Mouse (Mus musculus) myocyte (in vitro differentiated cells): Measurements from ENCODE around the gene Svs3a. TPM values are rescaled to one million over a fixed set of nuclear protein-coding genes. Genes with fewer than 3 reads are reported as not detected.
"Not testable (repeated sequence)": the region's sequence is repeated elsewhere in the genome, so short reads cannot be mapped to it uniquely, and the experiment has no call there.

Experiments
- H3K27me3 ChIP-seq: one replicate; pipeline ENCODE4 v1.6.1; 2011; ENCODE audit not compliant: control insufficient read depth, insufficient read depth, insufficient read length
- H3K36me3 ChIP-seq: one replicate; pipeline ENCODE4 v1.6.1; 2011; ENCODE audit not compliant: control insufficient read depth, insufficient read depth
- H3K4me2 ChIP-seq: one replicate; pipeline ENCODE4 v1.6.1; 2011; ENCODE audit warnings: low read depth, control low read depth
- H3K4me3 ChIP-seq: one replicate; pipeline ENCODE4 v1.5.1; 2011; ENCODE audit warnings: mild to moderate bottlenecking, control low read depth, moderate library complexity
- H3K79me2 ChIP-seq: one replicate; pipeline ENCODE4 v1.6.1; 2011; ENCODE audit not compliant: control insufficient read depth, insufficient read depth
- H3ac ChIP-seq: one replicate; pipeline ENCODE4 v1.6.1; 2011; ENCODE audit not compliant: control insufficient read depth, insufficient read length
- CEBPB ChIP-seq: IDR thresholded peaks from 2 replicates; pipeline ENCODE4 v1.6.1; 2011; ENCODE audit warnings: mild to moderate bottlenecking, moderate library complexity; ENCODE audit not compliant: poor library complexity, insufficient read depth, severe bottlenecking
- E2F4 ChIP-seq: IDR thresholded peaks from one replicate; pipeline ENCODE4 v1.6.1; 2011; ENCODE audit warnings: mild to moderate bottlenecking, control low read depth, moderate library complexity; ENCODE audit not compliant: insufficient read depth
- MAX ChIP-seq: IDR thresholded peaks from one replicate; pipeline ENCODE4 v1.6.1; 2011; ENCODE audit warnings: low read depth, mild to moderate bottlenecking, control low read depth
- MYOD1 ChIP-seq, 3 experiments: IDR thresholded peaks; one replicate each; pipeline ENCODE4 v1.6.1; 2011; ENCODE audit warnings: control low read depth in 2 of 3, low read depth in 2 of 3, mild to moderate bottlenecking in 2 of 3, moderate library complexity in 1 of 3; ENCODE audit not compliant: insufficient read length in 2 of 3, control insufficient read depth in 1 of 3
- MYOG ChIP-seq, 3 experiments: IDR thresholded peaks; one replicate each; pipeline ENCODE4 v1.6.1; 2011; ENCODE audit warnings: control low read depth in 2 of 3, low read depth in 2 of 3, mild to moderate bottlenecking in 2 of 3; ENCODE audit not compliant: insufficient read length in 2 of 3, control insufficient read depth in 1 of 3, insufficient read depth in 1 of 3
- POLR2A ChIP-seq: IDR thresholded peaks from one replicate; pipeline ENCODE4 v1.6.1; 2011; ENCODE audit warnings: low read depth, mild to moderate bottlenecking, control low read depth, moderate library complexity; ENCODE audit not compliant: insufficient read length
- POLR2AphosphoS2 ChIP-seq: IDR thresholded peaks from one replicate; pipeline ENCODE4 v1.6.1; 2011; ENCODE audit warnings: low read depth, control low read depth; ENCODE audit not compliant: insufficient read length
- REST ChIP-seq: IDR thresholded peaks from one replicate; pipeline ENCODE4 v1.6.1; 2011; ENCODE audit warnings: mild to moderate bottlenecking, control low read depth, moderate library complexity; ENCODE audit not compliant: insufficient read depth, insufficient read length
- SRF ChIP-seq: IDR thresholded peaks from one replicate; pipeline ENCODE4 v1.6.1; 2011; ENCODE audit warnings: low read depth; ENCODE audit not compliant: control insufficient read depth, insufficient read length
- TCF12 ChIP-seq: IDR thresholded peaks from one replicate; pipeline ENCODE4 v1.6.1; 2011; ENCODE audit warnings: mild to moderate bottlenecking, control low read depth; ENCODE audit not compliant: poor library complexity, insufficient read depth, severe bottlenecking
- TCF3 ChIP-seq: IDR thresholded peaks from one replicate; pipeline ENCODE4 v1.6.1; 2011; ENCODE audit warnings: low read depth, control low read depth; ENCODE audit not compliant: insufficient read length
- USF1 ChIP-seq: IDR thresholded peaks from one replicate; pipeline ENCODE4 v1.6.1; 2011; ENCODE audit warnings: low read depth, mild to moderate bottlenecking, control low read depth, moderate library complexity
- polyA plus RNA-seq: library from polyadenylated mRNA; unstranded; fragments of >200 nt; fragmentation: generic; extraction: Trizol; gene quantifications from one replicate; pipeline ENCODE4 v1.2.1, GENCODE M21; 2012; ENCODE audit warnings: missing spikeins

The Svs3a gene
- not detected for polyA plus RNA-seq

- H3ac ChIP-seq, H3K36me3 ChIP-seq, H3K4me2 ChIP-seq, H3K4me3 ChIP-seq, H3K79me2 ChIP-seq: not testable (repeated sequence)
- peaks cover 23% of the 10 kb centered on the region for H3K27me3 ChIP-seq
Observed at GRCm38 (mm10) chr2:164288968-164289367, at the start of gene Svs3a. Gene Svs3a, plus strand, starts transcription at chr2:164289268.

GRCm38 (mm10) chr2:164256540-164256939, 32.5 kb upstream of the Svs3a start, which contains the start of gene Svs3b:
Gene Svs3b, minus strand, starts transcription at chr2:164256640.
- not testable (repeated sequence) for H3K79me2 ChIP-seq, H3K4me2 ChIP-seq, H3K4me3 ChIP-seq, H3ac ChIP-seq, H3K36me3 ChIP-seq
- H3K27me3 ChIP-seq: peaks cover 11% of the 10 kb centered on the region

- Histone ChIP-seq H3K36me3 (no peaks in the 10 kb centered on the region), H3K79me2 (no peaks in the 10 kb centered on the region), H3K4me3 (no peak within 1 kb of the TSS), H3ac (no peak within 1 kb of the TSS), H3K27me3 (no peaks in the 10 kb centered on the region), H3K4me2 (no peak within 1 kb of the TSS)
- TF ChIP-seq SRF: no peak
- no peak for TF ChIP-seq TCF12
- no peak for TF ChIP-seq CEBPB
- TF ChIP-seq E2F4: no peak
- TF ChIP-seq USF1: no peak
- no peak for TF ChIP-seq MAX
- TF ChIP-seq MYOD1 (IDR thresholded peaks at IDR 0.05; ENCODE audit: control insufficient read depth in 1 of 3, insufficient read length in 2 of 3, low read depth in 2 of 3): no peak
- TF ChIP-seq POLR2AphosphoS2: no peak
- no peak for TF ChIP-seq REST
- no peak for TF ChIP-seq POLR2A
- TF ChIP-seq MYOG (IDR thresholded peaks at IDR 0.05; ENCODE audit: control insufficient read depth in 1 of 3, insufficient read depth in 1 of 3, insufficient read length in 2 of 3, low read depth in 2 of 3): no peak
- TF ChIP-seq TCF3: no peak
Observed at GRCm38 (mm10) chr2:164278359-164278758, 10.7 kb upstream of the Svs3a start, which contains the start of gene Svs4. Gene Svs4, minus strand, starts transcription at chr2:164278459.

GRCm38 (mm10) chr2:164312599-164312998, 23.5 kb downstream of the Svs3a start:
- Histone ChIP-seq H3K4me3 (no peak overlapping the region), H3K79me2 (no peaks in the 10 kb centered on the region), H3K36me3 (no peaks in the 10 kb centered on the region), H3K4me2 (no peak overlapping the region), H3K27me3 (peaks cover 5% of the 10 kb centered on the region), H3ac (no peak overlapping the region)
- TF ChIP-seq TCF3 (no peak), USF1 (no peak), E2F4 (no peak), CEBPB (no peak)

- not testable (repeated sequence) for H3K4me2 ChIP-seq, H3K4me3 ChIP-seq, H3ac ChIP-seq, H3K79me2 ChIP-seq, H3K27me3 ChIP-seq, H3K36me3 ChIP-seq
Observed at GRCm38 (mm10) chr2:164315460-164315859, 26.4 kb downstream of the Svs3a start.

GRCm38 (mm10) chr2:164316451-164316850, 27.4 kb downstream of the Svs3a start, which contains the start of gene Svs6:
Gene Svs6, plus strand, starts transcription at chr2:164316751.
- not testable (repeated sequence) for H3K27me3 ChIP-seq, H3K4me2 ChIP-seq, H3K4me3 ChIP-seq, H3K36me3 ChIP-seq, H3K79me2 ChIP-seq, H3ac ChIP-seq

GRCm38 (mm10) chr2:164320983-164321382, 31.9 kb downstream of the Svs3a start:
- Histone ChIP-seq H3K36me3 (no peaks in the 10 kb centered on the region), H3K4me2 (no peak overlapping the region), H3ac (no peak overlapping the region), H3K27me3 (no peaks in the 10 kb centered on the region), H3K79me2 (no peaks in the 10 kb centered on the region), H3K4me3 (no peak overlapping the region)
- TF ChIP-seq CEBPB (no peak), MAX (no peak), TCF3 (no peak), MYOD1 (IDR thresholded peaks at IDR 0.05; ENCODE audit: control insufficient read depth in 1 of 3, insufficient read length in 2 of 3, low read depth in 2 of 3) (no peak), E2F4 (no peak), SRF (no peak), REST (no peak), USF1 (no peak), POLR2A (no peak), TCF12 (no peak), POLR2AphosphoS2 (no peak), MYOG (IDR thresholded peaks at IDR 0.05; ENCODE audit: control insufficient read depth in 1 of 3, insufficient read depth in 1 of 3, insufficient read length in 2 of 3, low read depth in 2 of 3) (no peak)

GRCm38 (mm10) chr2:164332440-164332839, 43.4 kb downstream of the Svs3a start, which contains the start of gene Svs5:
Gene Svs5, plus strand, starts transcription at chr2:164332740.
- not testable (repeated sequence) for H3K4me3 ChIP-seq, H3K36me3 ChIP-seq, H3K79me2 ChIP-seq, H3K4me2 ChIP-seq, H3ac ChIP-seq
- H3K27me3 ChIP-seq: peaks cover 16% of the 10 kb centered on the region
